Mouse (Mus musculus) C2C12 (cell line): ENCODE data around the gene Tlr4. TPM values are rescaled to one million over a fixed set of nuclear protein-coding genes. Genes with fewer than 3 reads are reported as not detected.

Experiments used
- H3K27me3 ChIP-seq: one replicate; pipeline ENCODE4 v1.6.1; 2011; ENCODE audit not compliant: control insufficient read depth, insufficient read depth, insufficient read length
- H3K36me3 ChIP-seq: one replicate; pipeline ENCODE4 v1.6.1; 2011; ENCODE audit not compliant: control insufficient read depth, insufficient read depth
- H3K4me3 ChIP-seq: one replicate; pipeline ENCODE4 v1.5.1; 2011; ENCODE audit warnings: mild to moderate bottlenecking, control low read depth; ENCODE audit not compliant: poor library complexity, insufficient read depth, severe bottlenecking
- H3K79me2 ChIP-seq: one replicate; pipeline ENCODE4 v1.6.1; 2011; ENCODE audit not compliant: control insufficient read depth, insufficient read depth
- H3K79me3 ChIP-seq: one replicate; pipeline ENCODE4 v1.6.1; 2011; ENCODE audit warnings: low read depth, control low read depth
- H3ac ChIP-seq: one replicate; pipeline ENCODE3; 2011; ENCODE audit warnings: low read depth; ENCODE audit not compliant: control insufficient read depth, insufficient read length
- CEBPB ChIP-seq: IDR thresholded peaks from one replicate; pipeline ENCODE4 v1.6.1; 2011; ENCODE audit warnings: low read depth, mild to moderate bottlenecking, control low read depth, moderate library complexity
- CTCF ChIP-seq: IDR thresholded peaks from one replicate; pipeline ENCODE4 v1.5.1; 2011; ENCODE audit not compliant: control insufficient read depth, insufficient read depth, insufficient read length
- FOSL1 ChIP-seq: IDR thresholded peaks from one replicate; pipeline ENCODE4 v1.8.0; 2011; ENCODE audit warnings: mild to moderate bottlenecking, low read length; ENCODE audit not compliant: poor library complexity, insufficient read depth, severe bottlenecking
- MAX ChIP-seq: IDR thresholded peaks from one replicate; pipeline ENCODE4 v1.6.1; 2011; ENCODE audit warnings: mild to moderate bottlenecking, control low read depth
- MYOD1 ChIP-seq: IDR thresholded peaks from one replicate; pipeline ENCODE4 v1.6.1; 2011; ENCODE audit warnings: low read depth; ENCODE audit not compliant: control insufficient read depth, insufficient read length
- MYOG ChIP-seq: IDR thresholded peaks from one replicate; pipeline ENCODE4 v1.6.1; 2011; ENCODE audit not compliant: control insufficient read depth, insufficient read length; ENCODE audit errors: extremely low read depth
- USF1 ChIP-seq: IDR thresholded peaks from one replicate; pipeline ENCODE4 v1.6.1; 2011; ENCODE audit warnings: low read depth, mild to moderate bottlenecking, control low read depth, moderate library complexity
- polyA plus RNA-seq: library from polyadenylated mRNA; unstranded; fragments of >200 nt; fragmentation: generic; extraction: Trizol; gene quantifications from one replicate; pipeline ENCODE4 v1.2.1, GENCODE M21; 2012; ENCODE audit warnings: missing spikeins

The Tlr4 gene
- polyA plus RNA-seq, 1 experiment: 3.3 TPM

DNA sequence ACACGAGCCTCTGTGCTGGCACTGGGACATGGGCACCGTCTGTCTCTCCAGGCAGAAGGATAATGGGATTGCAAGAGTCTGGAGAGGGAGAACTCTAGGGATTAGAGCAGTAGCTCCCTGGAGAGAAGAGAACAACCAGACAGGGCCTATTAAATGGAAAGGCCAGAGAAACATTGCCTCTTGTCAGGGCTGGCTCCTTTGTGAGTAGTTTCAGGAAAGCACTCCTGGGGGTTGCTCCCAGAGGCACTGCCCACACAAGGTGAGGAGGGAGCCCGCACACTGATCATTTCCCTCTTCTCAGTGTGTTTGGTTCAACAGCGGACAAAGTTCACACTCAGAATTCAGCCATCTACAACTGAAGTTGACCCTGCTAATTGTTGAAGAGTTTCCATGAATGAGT lies 98.7 kb downstream of the Tlr4 start:
- Histone ChIP-seq H3ac (no peak overlapping the region), H3K79me3 (no peaks in the 10 kb centered on the region), H3K79me2 (no peaks in the 10 kb centered on the region), H3K27me3 (no peaks in the 10 kb centered on the region), H3K36me3 (no peaks in the 10 kb centered on the region), H3K4me3 (no peak overlapping the region)
- TF ChIP-seq MAX (no peak), MYOD1 (no peak)

- TF ChIP-seq MAX (no peak), FOSL1 (no peak), MYOD1 (no peak), CTCF (no peak), CEBPB (no peak), USF1 (no peak), MYOG (no peak)
- Histone ChIP-seq H3K79me3 (no peaks in the 10 kb centered on the region), H3K4me3 (no peak overlapping the region)
These were observed 100.2 kb downstream of the Tlr4 start for GRCm38 (mm10) chr4:66927537-66928088.

GRCm38 (mm10) chr4:66938489-66939061 lies 111.2 kb downstream of the Tlr4 start:
- no peak for TF ChIP-seq CEBPB
- TF ChIP-seq MYOG: no peak
- TF ChIP-seq FOSL1: no peak
- TF ChIP-seq USF1: no peak
- no peak for TF ChIP-seq MYOD1
- TF ChIP-seq MAX: no peak
- no peak for TF ChIP-seq CTCF
- no peaks in the 10 kb centered on the region for H3K27me3 ChIP-seq
- no peak overlapping the region for H3K4me3 ChIP-seq
- no peaks in the 10 kb centered on the region for H3K36me3 ChIP-seq
- H3K79me2 ChIP-seq: no peaks in the 10 kb centered on the region
- H3K79me3 ChIP-seq: no peaks in the 10 kb centered on the region
- no peak overlapping the region for H3ac ChIP-seq

More at GRCm38 (mm10) chr4:66927537-66928088, 100.2 kb downstream of the Tlr4 start:
- Histone ChIP-seq H3K27me3 (no peaks in the 10 kb centered on the region), H3ac (no peak overlapping the region), H3K79me2 (no peaks in the 10 kb centered on the region), H3K36me3 (no peaks in the 10 kb centered on the region)

- Histone ChIP-seq H3K79me2 (no peaks in the 10 kb centered on the region), H3K36me3 (no peaks in the 10 kb centered on the region), H3K27me3 (no peaks in the 10 kb centered on the region), H3K79me3 (no peaks in the 10 kb centered on the region), H3ac (no peak overlapping the region), H3K4me3 (no peak overlapping the region)
- TF ChIP-seq CEBPB (no peak), CTCF (no peak), USF1 (no peak), FOSL1 (no peak), MAX (no peak), MYOD1 (no peak), MYOG (no peak)
These were observed 114.5 kb downstream of the Tlr4 start for GRCm38 (mm10) chr4:66941894-66942293.

GRCm38 (mm10) chr4:66943699-66944098 lies 116.3 kb downstream of the Tlr4 start:
- Histone ChIP-seq H3K4me3 (no peak overlapping the region), H3K36me3 (no peaks in the 10 kb centered on the region), H3ac (no peak overlapping the region), H3K79me2 (no peaks in the 10 kb centered on the region), H3K79me3 (no peaks in the 10 kb centered on the region), H3K27me3 (no peaks in the 10 kb centered on the region)
- TF ChIP-seq MYOD1: no peak
- TF ChIP-seq MAX: no peak
- TF ChIP-seq FOSL1: no peak
- no peak for TF ChIP-seq USF1
- no peak for TF ChIP-seq MYOG
- TF ChIP-seq CTCF: no peak
- no peak for TF ChIP-seq CEBPB

GRCm38 (mm10) chr4:66947657-66948056 lies 120.3 kb downstream of the Tlr4 start:
- H3K79me2 ChIP-seq: no peaks in the 10 kb centered on the region
- no peak for TF ChIP-seq USF1
- no peak for TF ChIP-seq MAX
- no peak for TF ChIP-seq MYOD1
- no peak for TF ChIP-seq FOSL1
- no peak for TF ChIP-seq CEBPB
- no peak for TF ChIP-seq CTCF
- TF ChIP-seq MYOG: no peak
- no peak overlapping the region for H3K4me3 ChIP-seq
- H3ac ChIP-seq: no peak overlapping the region
- no peaks in the 10 kb centered on the region for H3K36me3 ChIP-seq
- no peaks in the 10 kb centered on the region for H3K27me3 ChIP-seq
- H3K79me3 ChIP-seq: no peaks in the 10 kb centered on the region
